Mouse (Mus musculus) gonadal fat pad, adult 2 months (tissue): ENCODE data around the gene Bace1. TPM values are rescaled to one million over a fixed set of nuclear protein-coding genes. Genes with fewer than 3 reads are reported as not detected.

Source experiments
- DNase-seq: peaks from one replicate; pipeline ENCODE4 v3.0.0-alpha.2; 2012; ENCODE audit warnings: low read depth
- polyA plus RNA-seq: library from polyadenylated mRNA; depleted of rRNA; stranded (reverse); fragments of >200 nt; gene quantifications from 2 replicates; pipeline ENCODE4 v1.2.3, GENCODE M21; 2012; rRNA removed

Gene Bace1
- 24.4 and 28.1 TPM in 2 replicates for polyA plus RNA-seq

- DNase-seq = no peak
Measured at GRCm38 (mm10) chr9:45838434-45839138, at the start of gene Bace1. Gene Bace1, plus strand, starts transcription at chr9:45838580.

DNA sequence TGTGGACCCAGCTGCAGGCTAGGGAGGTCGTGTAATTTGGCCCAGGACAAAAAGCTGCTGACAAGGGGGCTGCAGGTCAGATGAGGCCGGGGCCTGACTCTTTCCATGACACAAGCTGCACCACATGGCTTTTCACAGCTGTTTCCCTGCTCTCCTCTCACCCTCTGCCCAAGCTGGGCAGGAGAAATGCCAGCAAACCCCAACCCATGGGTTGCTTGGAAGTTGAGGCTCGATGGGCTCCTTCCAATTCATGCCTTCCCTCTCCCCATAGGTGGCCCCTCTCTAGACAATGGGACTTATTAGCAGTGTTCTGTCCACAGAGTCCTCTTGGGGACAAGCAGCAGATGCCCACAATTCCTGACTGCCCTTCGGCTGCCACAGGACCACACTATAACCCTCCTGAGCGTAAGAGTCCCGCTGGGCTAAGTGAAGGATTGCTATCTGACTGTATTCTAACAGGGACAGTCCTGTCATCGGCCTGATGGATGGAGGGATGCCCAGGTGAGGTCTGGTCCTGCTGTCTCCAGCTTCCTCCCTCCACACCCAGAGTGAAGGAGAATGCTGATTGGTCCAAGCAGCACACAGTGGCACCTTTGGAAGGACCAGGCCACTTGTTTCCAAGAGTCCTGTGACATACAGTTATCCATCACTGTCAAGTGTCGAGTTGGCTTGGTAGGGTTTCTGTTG is 46.8 kb upstream of the Bace1 start:
- no peak for DNase-seq

GRCm38 (mm10) chr9:45792235-45792634 is 46.1 kb upstream of the Bace1 start:
- no peak for DNase-seq

DNA sequence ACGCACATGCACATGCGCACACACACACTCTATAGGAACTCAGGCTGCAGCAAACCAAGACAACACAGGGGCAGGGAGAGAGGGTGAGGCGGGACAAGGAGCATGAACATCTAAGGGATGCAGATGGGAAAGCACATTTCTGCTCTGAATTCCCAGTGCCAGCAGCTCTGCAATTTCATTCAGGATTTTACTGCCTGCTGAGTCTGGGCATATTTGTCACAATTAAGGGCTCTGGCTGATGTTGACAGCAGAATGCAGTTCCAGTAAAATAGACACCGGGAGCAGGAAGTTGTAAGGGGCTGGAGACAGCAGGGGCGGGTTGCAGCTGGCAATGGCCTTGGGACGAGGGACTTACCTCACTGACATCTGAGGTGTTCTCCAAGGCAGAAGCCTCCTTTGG is 44.7 kb upstream of the Bace1 start:
- DNase-seq = no peak

DNA sequence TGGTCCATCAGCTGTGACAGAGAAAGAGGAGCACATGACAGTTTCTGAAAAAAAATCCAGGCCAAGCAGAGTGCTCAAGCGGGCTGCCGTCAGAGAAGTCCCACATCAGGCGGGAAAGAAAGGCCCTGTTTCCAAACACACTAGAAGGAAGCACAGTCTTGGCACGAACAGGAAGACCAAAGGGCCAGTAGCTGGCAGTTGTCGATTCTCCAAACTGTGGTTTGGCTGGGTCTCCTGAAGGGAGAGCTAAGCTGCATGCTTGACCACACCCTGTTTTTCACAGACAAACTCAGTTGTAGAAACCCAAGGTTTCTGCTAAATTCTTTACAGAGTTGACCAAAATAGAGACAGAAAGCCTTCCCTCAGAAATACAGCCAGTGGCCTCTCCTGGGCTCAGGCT is 42.7 kb upstream of the Bace1 start:
- DNase-seq = no peak

DNA sequence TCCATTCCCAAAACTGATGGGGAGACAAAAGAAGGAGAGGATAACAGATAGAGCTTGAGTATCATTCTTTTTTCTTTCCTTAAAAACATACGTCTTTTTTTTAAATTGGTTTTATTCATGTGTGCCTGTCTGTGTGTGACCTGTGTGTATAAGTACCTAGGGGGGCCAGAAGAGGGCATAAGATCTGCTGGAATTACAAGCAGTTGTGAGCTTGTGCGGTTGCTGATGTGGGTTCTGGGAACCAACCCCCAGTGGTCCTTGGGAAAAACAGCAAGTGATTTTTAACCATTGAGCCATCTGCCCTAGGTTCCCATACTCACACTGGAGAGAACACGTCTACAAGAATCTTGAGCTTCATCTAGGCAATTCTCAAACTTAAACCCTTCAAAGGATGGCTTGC is 41.1 kb upstream of the Bace1 start:
- no peak for DNase-seq

- no peak for DNase-seq
Measured at GRCm38 (mm10) chr9:45798467-45799164, 39.8 kb upstream of the Bace1 start.

DNA sequence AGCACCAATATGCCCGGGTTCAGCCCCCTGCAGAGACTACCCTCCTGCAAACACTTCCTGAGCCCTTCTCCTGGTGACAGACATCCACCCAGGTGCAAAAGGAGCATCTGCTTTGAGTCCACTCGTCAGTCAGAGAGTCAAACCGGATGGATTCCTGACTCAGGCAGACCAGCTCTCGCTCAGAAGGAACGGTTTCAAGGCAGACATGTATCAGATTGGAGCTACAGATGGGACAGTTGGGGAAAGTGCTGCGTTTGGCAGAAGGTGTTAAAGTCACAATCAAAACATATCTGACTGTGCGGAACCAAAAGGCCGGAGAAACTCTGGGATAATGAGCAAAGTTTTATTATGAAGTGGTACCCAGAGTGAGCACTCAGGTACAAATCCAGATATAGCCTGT is 39.0 kb upstream of the Bace1 start:
- DNase-seq = no peak

GRCm38 (mm10) chr9:45803070-45803774 is 35.2 kb upstream of the Bace1 start:
- no peak for DNase-seq

GRCm38 (mm10) chr9:45806847-45807246 is 31.5 kb upstream of the Bace1 start:
- DNase-seq = no peak

DNA sequence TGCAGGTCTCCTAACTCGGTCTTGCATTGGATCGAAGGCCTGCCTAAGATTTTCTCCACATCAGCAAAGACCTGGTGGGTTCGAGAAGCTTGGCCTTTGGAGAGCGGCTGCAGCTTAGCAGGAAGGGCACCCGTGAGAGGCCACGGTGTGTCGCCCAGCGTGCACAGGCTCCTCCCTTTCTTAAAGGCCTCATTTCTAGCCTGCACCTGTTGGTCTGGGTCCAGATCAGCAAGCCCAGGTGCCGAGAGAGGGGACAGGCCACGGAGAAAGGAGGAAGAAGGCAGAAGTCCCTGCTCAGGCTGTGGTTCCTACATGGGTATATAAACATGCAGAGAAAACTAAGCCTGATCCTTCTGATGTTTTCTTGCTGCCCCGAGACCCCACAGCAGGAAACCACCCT is 31.0 kb upstream of the Bace1 start:
- DNase-seq = no peak

- no peak for DNase-seq
Measured at GRCm38 (mm10) chr9:45807761-45808160, 30.6 kb upstream of the Bace1 start.

DNA sequence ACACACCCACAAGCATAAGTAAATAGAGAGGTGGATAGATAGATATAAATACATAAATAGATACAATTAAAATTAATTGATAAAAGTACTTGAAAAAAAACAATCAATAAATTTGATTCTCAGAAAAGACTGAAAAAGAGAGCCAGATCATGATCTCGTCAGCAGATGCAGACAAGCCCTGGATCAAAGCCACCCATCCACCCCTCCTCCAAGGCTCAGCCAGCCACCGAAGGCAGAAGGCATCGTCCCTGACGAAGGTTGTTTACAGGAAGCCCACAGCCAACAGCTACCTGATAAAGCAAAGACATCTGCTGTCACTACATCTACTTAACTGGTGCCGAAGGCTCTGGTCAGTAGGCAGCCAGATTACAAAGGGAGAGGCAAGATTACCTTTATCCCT is 26.4 kb upstream of the Bace1 start:
- DNase-seq = no peak

- no peak for DNase-seq
Measured at GRCm38 (mm10) chr9:45815113-45815512, 23.3 kb upstream of the Bace1 start.

GRCm38 (mm10) chr9:45815525-45815924 is 22.9 kb upstream of the Bace1 start:
- no peak for DNase-seq

DNA sequence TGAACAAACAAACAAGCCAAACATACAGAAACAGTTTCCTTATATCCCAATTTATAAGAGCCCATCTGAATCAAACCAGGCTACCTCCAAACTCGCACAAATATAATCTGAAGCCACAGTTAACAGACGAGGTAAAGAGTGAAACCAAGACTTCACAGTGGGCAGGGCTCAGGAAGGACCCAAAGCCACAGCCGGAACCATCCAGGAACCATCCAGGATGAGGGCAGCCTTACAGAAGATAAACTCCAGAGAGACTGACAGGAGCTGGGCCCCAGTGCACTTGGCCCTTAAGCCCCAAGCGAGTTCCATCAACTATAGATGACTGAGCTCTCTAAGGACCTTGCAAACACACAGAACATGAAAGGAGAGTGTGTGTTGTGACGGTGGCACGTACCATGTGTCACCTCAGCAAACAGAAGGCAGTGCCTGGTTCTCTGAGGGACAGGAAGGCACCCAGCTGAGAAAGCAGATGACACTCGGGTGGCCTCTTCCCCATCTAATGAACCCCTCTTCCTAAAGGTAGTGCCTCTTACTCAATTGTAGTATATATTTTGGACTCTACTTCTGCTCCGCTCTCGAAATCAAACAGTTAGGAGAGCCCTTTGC is 19.9 kb upstream of the Bace1 start:
- DNase-seq = no peak

DNA sequence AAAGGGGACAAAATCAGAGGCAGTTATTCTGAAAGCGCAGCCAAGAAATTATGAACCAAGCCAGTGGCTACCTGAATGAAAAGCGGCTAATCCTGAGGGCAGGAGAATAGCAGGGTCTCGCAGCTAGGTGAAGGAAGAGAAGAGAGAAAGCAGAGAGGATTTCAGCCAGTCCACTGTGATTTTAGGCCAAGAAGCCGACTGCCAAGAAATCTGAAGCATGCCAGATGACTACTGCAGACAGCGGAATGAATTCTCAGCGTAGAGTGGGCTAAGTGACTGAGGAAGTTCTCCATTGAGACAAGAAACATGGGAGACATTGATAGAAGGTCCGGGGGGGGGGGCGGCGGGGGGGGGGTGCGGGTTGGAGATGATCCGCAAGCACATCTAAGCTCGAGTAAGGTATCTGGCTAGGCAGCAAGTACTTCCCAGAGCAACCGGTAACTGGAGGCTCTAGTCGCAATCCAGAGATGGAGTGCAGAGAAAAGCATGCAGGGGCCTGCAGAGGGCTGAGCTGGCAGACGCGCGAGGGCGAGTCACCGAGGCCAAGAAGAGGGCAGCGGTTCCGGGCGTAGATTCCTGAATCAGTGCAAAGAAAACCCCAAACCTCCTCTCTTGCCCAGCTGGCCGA is 10.6 kb upstream of the Bace1 start:
- no peak for DNase-seq

GRCm38 (mm10) chr9:45828291-45828963 is 10.0 kb upstream of the Bace1 start, which contains the start of gene Cep164:
Gene Cep164, minus strand, starts transcription at chr9:45828691.
- no peak for DNase-seq

DNA sequence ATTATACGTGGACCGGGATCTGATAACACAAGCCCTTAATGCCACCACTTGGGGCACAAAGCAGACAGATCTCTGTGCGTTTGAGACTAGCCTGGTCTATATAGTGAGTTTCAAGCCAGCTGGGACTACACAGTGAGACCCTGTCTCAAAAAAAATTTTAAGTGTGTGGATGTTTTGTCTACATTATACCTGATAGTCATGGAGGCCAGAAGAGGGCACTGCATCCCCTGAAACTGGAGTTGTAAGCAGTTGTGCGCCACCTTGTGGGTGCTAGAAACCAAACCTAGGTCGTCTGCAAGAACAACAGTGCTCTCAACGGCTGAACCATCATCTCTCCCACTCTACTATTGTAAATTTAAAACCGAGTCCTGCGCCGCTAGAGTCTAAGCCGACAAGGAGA is 9.3 kb upstream of the Bace1 start:
- DNase-seq = no peak

DNA sequence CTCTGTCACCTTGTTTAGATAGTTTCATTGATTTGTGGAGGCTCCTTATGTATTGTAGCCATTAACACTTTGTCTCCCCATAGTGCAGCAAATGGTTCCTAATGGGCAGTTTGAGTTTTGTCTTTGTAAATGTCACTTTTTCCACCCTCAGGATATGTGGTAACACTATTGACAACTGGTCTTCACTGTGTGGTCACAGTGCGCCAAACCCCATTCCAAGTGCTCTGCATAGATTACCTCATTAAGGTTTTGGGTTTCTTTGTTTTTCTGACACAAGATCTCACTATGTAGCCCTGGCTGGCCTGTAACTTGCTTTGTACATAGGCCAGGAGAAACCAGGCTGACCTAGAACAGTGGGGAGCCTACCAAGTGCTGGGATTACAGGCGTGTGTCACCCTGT is 5.5 kb upstream of the Bace1 start:
- no peak for DNase-seq

DNA sequence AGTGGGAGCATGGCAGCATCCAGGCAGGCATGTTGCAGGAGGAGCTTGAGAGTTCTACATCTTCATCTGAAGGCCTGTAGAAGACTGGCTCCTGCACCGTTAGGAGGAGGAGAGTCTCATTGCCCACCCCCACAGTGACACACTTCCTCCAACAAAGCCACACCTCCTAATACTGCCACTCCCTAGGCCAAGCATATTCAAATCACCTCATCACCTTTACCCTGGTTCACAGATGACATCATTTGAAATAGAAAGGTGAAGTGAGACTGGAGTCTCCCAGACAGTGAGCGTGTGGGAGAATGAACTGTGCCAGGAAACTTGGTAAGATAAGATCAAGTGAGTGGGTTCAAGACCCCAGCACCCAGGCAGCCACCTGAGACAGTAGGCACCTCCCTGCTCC is 4.9 kb upstream of the Bace1 start:
- DNase-seq = no peak
